Mouse (Mus musculus): ENCODE measurements at regions not wholly inside any gene's neighbourhood (a gene's known extent, or its start where the extent isn't known, plus 50 kb on each side); places are given as distances from the start of the nearest gene placed in this dataset.
A peak's percentile ranks its signal among the peaks of the same experiment; 100 is the strongest.

DNA sequence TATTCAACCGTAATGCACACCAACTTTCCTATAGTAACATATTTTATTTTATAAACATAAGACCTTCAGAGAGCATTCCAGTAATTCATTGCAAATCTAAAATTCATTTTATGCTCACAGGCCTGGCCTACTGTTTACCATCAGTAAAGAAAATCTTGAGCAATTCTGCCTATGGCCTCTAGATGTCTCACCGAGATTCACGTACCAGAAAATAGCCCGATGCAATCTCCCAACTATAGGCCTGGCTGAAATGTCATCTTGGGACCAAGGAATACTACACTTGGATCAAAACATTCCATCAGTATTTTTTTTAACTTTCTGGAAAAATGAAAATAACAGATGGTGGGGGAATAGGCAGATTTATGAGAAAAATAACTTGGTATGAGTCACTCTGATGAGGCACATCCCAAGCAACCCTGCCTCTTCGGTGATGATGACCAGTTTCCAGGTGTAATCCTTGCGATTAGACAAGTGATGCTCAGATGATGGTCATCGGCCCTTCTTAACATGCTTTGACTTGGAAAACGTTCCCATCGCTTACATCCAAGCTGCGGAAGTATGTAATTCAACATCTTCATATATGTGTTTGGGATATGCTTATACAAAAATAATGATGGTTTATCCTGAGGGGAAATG lies 439.9 kb downstream of the Nyap2 start:
- peak in 1 of 2 experiments; percentile 24 for DNase-seq
- 57% methylated on average over 10 of the region's 10 CpGs for WGBS
- Histone ChIP-seq H3K4me1 (ENCODE audit: control insufficient read depth, insufficient read depth, low read length) (no peaks in the 10 kb centered on the region), H3K27ac (ENCODE audit: insufficient read depth, low read length) (no peak overlapping the region), H3K27me3 (ENCODE audit: control insufficient read depth, insufficient read depth, low read length) (no peaks in the 10 kb centered on the region), H3K4me3 (replicated peaks; ENCODE audit: insufficient read depth, low read depth, low read length) (no peak overlapping the region)
- TF ChIP-seq POLR2A (IDR thresholded peaks at IDR 0.05; ENCODE audit: borderline replicate concordance, insufficient read depth, low read length) (no peak), CTCF (IDR thresholded peaks at IDR 0.05; ENCODE audit: borderline replicate concordance, insufficient read depth, low read depth, low read length) (peak; percentile 41; the same call in 1 of the 2 replicates)

DNA sequence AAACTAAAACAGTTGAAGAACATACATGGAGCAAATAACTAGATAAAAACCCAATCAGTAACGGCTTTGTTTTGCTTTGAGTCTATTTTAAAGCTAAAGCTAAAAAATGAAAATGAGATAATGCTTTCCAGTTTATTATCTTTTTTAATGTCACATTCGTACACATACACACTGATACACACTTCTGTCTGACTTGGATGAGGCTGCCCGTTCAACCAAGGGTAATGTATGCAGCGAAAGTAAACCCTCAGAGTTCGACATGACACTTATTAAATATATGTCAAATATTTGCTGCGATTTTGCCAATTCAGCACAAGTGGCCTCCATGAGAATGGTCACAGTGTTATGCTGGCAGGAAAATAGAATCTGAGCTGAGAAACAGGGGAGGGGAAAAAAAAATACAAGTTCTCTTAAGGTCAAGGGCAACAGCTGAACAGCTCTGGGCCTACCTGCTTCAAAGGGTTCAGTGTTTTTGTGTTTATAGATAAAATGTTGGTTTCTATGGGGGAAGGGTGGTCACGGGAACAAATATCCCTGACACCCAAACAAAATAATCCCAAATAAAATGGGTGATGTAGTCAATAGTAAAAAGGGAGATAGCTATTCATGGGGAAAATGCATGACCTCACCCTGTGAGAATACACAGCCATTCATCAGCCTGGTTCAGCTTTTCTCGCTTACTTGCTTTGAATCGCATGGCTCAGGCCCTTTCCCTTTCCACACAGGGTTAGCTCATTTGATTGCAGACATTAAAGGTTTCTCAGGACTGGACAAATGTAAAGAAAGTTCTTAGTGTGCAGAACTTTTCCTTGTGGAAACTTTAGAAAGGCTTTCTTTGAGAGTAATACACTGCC lies 443.9 kb downstream of the Nyap2 start:
- no peak for TF ChIP-seq POLR2A (IDR thresholded peaks at IDR 0.05; ENCODE audit: borderline replicate concordance, insufficient read depth, low read length)
- no peak for TF ChIP-seq CTCF (IDR thresholded peaks at IDR 0.05; ENCODE audit: borderline replicate concordance, insufficient read depth, low read depth, low read length)
- WGBS, result 60% methylated on average over 9 of the region's 9 CpGs
- Histone ChIP-seq H3K4me1 (ENCODE audit: control insufficient read depth, insufficient read depth, low read length) (no peaks in the 10 kb centered on the region), H3K27me3 (ENCODE audit: control insufficient read depth, insufficient read depth, low read length) (no peaks in the 10 kb centered on the region), H3K4me3 (replicated peaks; ENCODE audit: insufficient read depth, low read depth, low read length) (no peak overlapping the region), H3K27ac (ENCODE audit: insufficient read depth, low read length) (no peak overlapping the region)
- DNase-seq, result no peak

DNA sequence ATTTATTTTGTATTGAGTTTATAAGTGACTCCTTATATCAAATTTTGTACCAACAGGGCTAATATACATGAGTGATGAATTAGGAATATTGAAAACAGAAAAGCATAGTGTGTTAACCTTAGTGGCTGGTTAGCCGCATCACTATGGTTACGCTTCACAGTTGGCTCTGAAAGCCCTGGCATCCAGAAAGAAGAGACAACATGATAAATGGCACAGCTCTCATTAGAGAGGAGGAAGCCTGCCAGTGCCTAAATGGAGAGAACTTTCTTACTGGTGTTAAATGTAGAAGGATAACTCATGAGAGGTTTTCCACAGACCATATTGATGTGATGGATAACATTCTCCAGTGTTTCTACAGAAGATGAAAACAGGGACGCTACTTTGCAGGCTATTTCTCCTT lies 446.2 kb downstream of the Nyap2 start:
- WGBS, result 49% methylated on average over 3 of the region's 3 CpGs
- no peak for DNase-seq
- H3K4me1 ChIP-seq (ENCODE audit: control insufficient read depth, insufficient read depth, low read length), result no peaks in the 10 kb centered on the region
- no peak for TF ChIP-seq POLR2A (IDR thresholded peaks at IDR 0.05; ENCODE audit: borderline replicate concordance, insufficient read depth, low read length)
- no peak for TF ChIP-seq CTCF (IDR thresholded peaks at IDR 0.05; ENCODE audit: borderline replicate concordance, insufficient read depth, low read depth, low read length)
- H3K4me3 ChIP-seq (replicated peaks; ENCODE audit: insufficient read depth, low read depth, low read length), result no peak overlapping the region
- H3K27me3 ChIP-seq (ENCODE audit: control insufficient read depth, insufficient read depth, low read length), result no peaks in the 10 kb centered on the region
- H3K27ac ChIP-seq (ENCODE audit: insufficient read depth, low read length), result no peak overlapping the region

DNA sequence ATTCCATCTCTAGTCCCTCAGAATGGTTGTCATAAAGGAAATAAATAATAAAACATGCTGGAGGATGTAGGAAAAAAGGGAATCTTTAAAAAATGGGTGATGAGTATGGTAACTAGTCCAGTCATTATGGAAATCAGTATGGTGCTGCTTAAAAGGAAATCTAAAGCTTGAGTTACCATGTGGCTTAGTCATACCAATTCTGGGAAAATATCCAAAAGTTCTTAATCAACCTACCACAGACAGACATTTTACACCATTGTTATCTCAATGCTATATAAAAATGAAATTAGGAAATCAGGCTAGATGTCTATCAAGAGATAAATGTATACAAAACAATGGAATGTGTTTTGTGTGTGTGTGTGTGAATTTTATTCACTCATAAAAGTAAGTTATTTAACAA lies 449.1 kb downstream of the Nyap2 start:
- TF ChIP-seq POLR2A (IDR thresholded peaks at IDR 0.05; ENCODE audit: borderline replicate concordance, insufficient read depth, low read length), result no peak
- TF ChIP-seq CTCF (IDR thresholded peaks at IDR 0.05; ENCODE audit: borderline replicate concordance, insufficient read depth, low read depth, low read length), result no peak

DNA sequence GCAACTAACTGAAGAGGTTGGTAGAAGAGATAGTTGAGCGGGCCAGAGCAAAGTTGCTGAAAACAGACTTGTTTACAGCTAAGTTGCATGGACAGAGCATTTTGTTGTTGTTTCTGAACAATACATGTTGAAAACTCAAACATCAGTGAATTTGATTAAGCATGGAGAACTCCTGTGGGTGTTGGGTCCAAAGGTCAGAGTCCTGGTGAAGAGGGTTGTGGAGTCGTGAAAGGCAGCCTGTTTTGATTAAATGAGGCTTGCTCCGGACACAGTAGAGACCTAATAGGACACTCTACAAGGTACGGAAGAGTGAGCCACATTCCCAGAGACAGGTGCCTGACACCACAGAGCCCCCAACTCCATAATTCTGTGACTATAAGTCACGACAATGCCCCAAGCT lies 461.1 kb downstream of the Nyap2 start:
- no peak overlapping the region for H3K4me3 ChIP-seq (replicated peaks; ENCODE audit: insufficient read depth, low read depth, low read length)
- H3K27me3 ChIP-seq (ENCODE audit: control insufficient read depth, insufficient read depth, low read length), result no peaks in the 10 kb centered on the region
- no peak for DNase-seq
- no peaks in the 10 kb centered on the region for H3K4me1 ChIP-seq (ENCODE audit: control insufficient read depth, insufficient read depth, low read length)
- 42% methylated on average over 5 of the region's 5 CpGs for WGBS
- H3K27ac ChIP-seq (ENCODE audit: insufficient read depth, low read length), result no peak overlapping the region
- TF ChIP-seq CTCF (IDR thresholded peaks at IDR 0.05; ENCODE audit: borderline replicate concordance, insufficient read depth, low read depth, low read length) (no peak), POLR2A (IDR thresholded peaks at IDR 0.05; ENCODE audit: borderline replicate concordance, insufficient read depth, low read length) (no peak)

More for the DNA sequence above, 449.1 kb downstream of the Nyap2 start:
- H3K27ac ChIP-seq (ENCODE audit: insufficient read depth, low read length), result no peak overlapping the region
- H3K4me3 ChIP-seq (replicated peaks; ENCODE audit: insufficient read depth, low read depth, low read length), result no peak overlapping the region
- no peaks in the 10 kb centered on the region for H3K27me3 ChIP-seq (ENCODE audit: control insufficient read depth, insufficient read depth, low read length)
- DNase-seq, result no peak
- H3K4me1 ChIP-seq (ENCODE audit: control insufficient read depth, insufficient read depth, low read length), result no peaks in the 10 kb centered on the region

DNA sequence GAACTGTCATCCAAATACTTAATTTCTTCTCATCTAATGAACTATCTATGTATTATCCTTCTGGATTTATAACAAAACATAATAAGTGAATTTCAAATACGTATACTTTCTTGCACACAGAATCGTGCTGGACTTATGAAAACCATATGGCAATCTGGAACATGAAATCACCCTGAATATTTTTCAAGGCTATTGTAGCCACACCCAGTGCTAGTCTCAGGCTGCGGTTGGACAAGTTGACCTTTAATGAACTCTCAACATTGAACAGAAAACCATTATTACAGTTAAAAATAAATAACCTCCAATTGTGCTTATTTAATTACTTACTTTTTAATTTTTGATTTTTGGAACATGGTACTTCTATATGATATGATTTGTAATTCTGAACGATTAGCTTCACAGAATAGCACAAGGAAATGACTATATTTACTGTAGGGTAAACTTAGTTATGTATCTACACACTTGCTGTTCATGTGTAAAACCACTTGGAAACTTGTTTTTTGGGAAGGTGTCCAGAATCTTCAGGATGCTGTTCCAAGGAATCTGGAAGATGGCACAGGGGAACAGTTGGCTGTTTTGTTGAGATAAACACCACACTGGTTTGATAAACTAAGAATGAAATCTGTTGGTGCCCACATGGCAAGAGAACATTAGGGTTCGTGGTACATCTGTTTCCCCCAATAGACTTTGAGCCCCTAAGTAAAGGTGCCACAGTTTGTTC lies 463.0 kb downstream of the Nyap2 start:
- no peak overlapping the region for H3K27ac ChIP-seq (ENCODE audit: insufficient read depth, low read length)
- H3K27me3 ChIP-seq (ENCODE audit: control insufficient read depth, insufficient read depth, low read length), result no peaks in the 10 kb centered on the region
- H3K4me1 ChIP-seq (ENCODE audit: control insufficient read depth, insufficient read depth, low read length), result no peaks in the 10 kb centered on the region
- no peak for TF ChIP-seq POLR2A (IDR thresholded peaks at IDR 0.05; ENCODE audit: borderline replicate concordance, insufficient read depth, low read length)
- TF ChIP-seq CTCF (IDR thresholded peaks at IDR 0.05; ENCODE audit: borderline replicate concordance, insufficient read depth, low read depth, low read length), result no peak
- H3K4me3 ChIP-seq (replicated peaks; ENCODE audit: insufficient read depth, low read depth, low read length), result no peak overlapping the region
- 63% methylated on average over 5 of the region's 5 CpGs for WGBS
- no peak for DNase-seq

DNA sequence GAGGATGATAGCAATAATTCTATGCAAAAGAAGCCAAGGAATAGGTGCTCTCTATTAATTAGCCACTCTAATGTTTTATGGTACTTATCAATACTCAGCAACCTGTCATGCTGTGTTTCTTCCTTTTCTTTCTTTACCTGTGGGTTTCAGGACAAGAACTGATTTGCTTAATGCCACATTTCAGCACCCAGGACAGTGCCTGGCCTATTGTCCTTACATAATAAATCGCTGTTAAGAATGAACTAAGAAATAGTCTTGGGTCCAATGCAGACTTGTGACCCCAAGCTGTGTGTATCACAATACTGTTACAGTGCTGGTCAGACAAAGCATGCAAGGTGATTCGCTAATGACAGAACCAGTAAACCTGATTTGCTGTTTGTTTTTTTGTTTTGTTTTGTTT lies 472.2 kb downstream of the Nyap2 start:
- H3K4me3 ChIP-seq (replicated peaks; ENCODE audit: insufficient read depth, low read depth, low read length), result no peak overlapping the region
- H3K4me1 ChIP-seq (ENCODE audit: control insufficient read depth, insufficient read depth, low read length), result no peaks in the 10 kb centered on the region
- TF ChIP-seq CTCF (IDR thresholded peaks at IDR 0.05; ENCODE audit: borderline replicate concordance, insufficient read depth, low read depth, low read length), result no peak
- TF ChIP-seq POLR2A (IDR thresholded peaks at IDR 0.05; ENCODE audit: borderline replicate concordance, insufficient read depth, low read length), result no peak
- DNase-seq, result no peak
- no peaks in the 10 kb centered on the region for H3K27me3 ChIP-seq (ENCODE audit: control insufficient read depth, insufficient read depth, low read length)
- 74% methylated on average over 2 of the region's 2 CpGs for WGBS
- H3K27ac ChIP-seq (ENCODE audit: insufficient read depth, low read length), result no peak overlapping the region
